Mouse (Mus musculus) T-helper 2 cell (primary cell): Measurements from ENCODE around the gene Ube2g1.
"Not testable (repeated sequence)": the region's sequence is repeated elsewhere in the genome, so short reads cannot be mapped to it uniquely, and the experiment has no call there.

Source experiments
- in situ Hi-C: fragments of 300-600 bp; cut with MboI, MseI; formaldehyde crosslinking; loops from one replicate; pipeline ENCODE4 v1.15.1; 2025; ENCODE audit warnings: high pct_unique_total_duplicates

The Ube2g1 gene

DNA sequence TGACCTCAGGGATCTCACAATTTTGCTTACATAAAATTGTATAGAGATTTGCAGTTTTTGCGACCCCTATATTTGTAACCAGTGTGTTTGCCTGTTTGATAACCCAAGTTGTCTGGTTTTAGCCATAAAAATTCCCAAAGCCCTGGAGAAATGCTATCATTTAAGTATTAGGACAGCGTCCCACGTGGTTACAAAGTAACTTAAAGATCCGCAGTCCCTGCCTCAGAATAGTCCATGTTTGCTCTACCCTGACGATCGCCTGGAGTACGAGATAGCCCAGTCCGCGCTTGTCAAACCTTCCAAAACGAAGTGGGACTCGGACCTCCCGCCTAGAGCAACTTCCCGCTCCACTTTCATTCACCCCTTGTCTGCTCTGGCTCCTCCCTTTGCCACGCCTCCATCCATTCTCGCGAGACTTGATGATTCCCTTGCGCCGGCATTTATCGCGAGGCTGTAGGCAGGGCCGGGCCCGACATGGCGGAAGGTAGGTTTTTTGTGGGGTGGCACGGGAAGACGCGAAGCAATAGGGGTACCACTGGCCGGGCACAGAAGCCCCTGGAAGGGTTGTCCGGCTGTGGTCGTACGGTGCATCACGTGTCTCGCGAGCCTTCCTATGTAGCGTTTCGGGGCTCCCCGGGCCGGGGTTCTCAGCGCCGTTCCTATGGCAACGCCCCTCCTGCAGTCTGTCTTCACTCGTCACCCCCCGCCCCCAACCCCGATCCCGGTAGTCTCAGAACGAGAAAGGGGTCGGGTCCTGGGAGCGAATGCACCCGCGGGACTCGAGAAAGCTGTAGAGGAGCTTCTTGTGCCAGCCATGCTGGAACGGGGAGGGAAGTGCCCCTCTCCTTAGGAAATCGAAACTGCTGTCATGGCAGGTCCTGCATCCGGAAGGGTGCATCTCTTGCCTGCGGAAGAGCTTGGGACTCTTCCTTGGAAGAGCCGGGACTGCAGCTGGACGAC lies 82.7 kb downstream of the Ube2g1 start, which contains the start of gene Ankfy1:
Ankfy1 (plus strand) TSS at position 456 of the 960 bp plus-strand sequence.
- in situ Hi-C loops: loop anchor here (5.0 kb wide), 1 partner anchor 83 kb away; the partner anchor contains the start of gene Ube2g1

- in situ Hi-C loops: no loop called here
Measured at GRCm38 (mm10) chr11:72692353-72692752, 85.3 kb downstream of the Ube2g1 start.

- in situ Hi-C loops: no loop called here
Measured at GRCm38 (mm10) chr11:72695025-72695424, 87.9 kb downstream of the Ube2g1 start.

GRCm38 (mm10) chr11:72696368-72696971 lies 89.4 kb downstream of the Ube2g1 start:
- in situ Hi-C loops: no loop called here

DNA sequence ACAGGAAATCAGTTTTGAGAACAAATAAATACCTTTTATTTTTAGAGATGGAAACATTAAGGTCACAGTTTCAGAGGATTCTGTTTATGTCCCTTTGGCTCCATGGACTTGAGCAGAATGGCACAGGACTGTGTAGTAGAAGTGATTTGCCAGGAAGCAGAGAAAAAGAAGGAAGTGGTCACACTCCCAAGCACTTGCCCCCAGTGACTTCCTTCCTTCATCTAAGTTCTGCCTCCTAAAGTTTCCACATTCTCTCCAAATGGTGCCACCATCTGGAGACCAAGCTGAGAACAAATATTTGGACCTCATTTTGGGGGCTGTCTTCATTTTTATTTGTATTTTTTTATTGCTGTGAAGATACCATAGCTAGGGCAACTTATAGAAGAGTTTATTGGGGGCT lies 90.2 kb downstream of the Ube2g1 start:
- in situ Hi-C loops: no loop called here

DNA sequence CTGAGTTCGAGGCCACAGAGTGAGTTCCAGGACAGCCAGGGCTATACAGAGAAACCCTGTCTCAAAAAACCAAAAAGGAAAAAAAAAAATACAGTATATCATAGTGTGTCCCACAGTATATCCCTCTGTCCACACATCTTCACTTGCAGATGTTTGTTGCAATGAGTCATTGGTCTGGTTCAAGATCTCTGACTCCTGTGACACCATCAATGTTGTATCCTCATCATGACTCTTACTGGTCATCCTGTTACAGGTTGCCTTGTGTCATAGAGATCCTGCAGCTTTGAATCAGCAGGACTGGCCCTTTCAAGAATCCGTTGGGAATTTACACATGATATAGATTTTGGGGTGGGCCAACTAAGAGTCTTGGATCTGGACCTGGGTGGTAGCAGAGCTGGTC lies 98.0 kb downstream of the Ube2g1 start:
- in situ Hi-C loops: not testable (repeated sequence)

GRCm38 (mm10) chr11:72712721-72713120 lies 105.6 kb downstream of the Ube2g1 start:
- in situ Hi-C loops: no loop called here

GRCm38 (mm10) chr11:72718161-72718560 lies 111.1 kb downstream of the Ube2g1 start:
- in situ Hi-C loops: no loop called here

DNA sequence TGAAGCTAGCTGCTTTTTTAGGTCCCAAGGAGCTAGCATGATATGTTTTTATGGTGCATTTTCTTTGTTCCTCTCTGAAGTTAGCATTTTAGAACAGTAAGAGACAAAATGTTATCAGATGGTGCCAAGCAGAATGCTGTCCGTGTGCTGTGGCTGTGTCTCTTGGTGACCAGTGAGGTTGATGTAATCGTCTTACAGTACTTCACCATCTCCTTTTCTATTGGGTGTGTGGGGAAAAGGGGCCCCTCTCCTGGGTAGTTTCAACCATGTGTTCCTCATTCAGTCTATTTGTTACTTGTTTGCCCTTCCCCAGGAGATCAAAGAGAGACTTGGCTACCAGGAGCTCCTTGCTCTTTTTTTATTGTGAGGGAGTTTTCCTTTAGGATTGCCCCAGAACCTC lies 116.1 kb downstream of the Ube2g1 start:
- in situ Hi-C loops: no loop called here

- in situ Hi-C loops: no loop called here
Measured at GRCm38 (mm10) chr11:72723871-72724270, 116.8 kb downstream of the Ube2g1 start.

GRCm38 (mm10) chr11:72726023-72726422 lies 118.9 kb downstream of the Ube2g1 start:
- in situ Hi-C loops: no loop called here

DNA sequence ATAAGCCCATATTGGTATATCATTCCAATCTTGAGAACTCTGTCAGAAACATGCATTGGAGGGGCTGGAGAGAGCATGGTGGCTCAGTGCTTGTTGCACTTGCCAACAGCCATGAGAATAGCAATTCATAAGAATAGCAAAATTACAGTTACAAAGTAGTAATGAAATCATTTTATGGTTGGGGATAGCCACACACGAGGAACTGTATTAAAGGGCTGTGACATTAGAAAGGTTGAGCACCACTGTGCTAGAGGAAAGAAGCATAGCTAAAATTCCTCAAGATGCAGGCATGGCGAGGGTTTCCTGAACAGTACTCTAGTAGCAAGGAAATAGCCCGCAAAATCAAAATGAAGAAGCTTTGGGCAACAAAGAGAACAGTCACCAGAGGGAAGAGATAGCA lies 126.7 kb downstream of the Ube2g1 start:
- in situ Hi-C loops: loop anchor here (10.0 kb wide), 1 partner anchor 159 kb away; no protein-coding TSS in a partner anchor

DNA sequence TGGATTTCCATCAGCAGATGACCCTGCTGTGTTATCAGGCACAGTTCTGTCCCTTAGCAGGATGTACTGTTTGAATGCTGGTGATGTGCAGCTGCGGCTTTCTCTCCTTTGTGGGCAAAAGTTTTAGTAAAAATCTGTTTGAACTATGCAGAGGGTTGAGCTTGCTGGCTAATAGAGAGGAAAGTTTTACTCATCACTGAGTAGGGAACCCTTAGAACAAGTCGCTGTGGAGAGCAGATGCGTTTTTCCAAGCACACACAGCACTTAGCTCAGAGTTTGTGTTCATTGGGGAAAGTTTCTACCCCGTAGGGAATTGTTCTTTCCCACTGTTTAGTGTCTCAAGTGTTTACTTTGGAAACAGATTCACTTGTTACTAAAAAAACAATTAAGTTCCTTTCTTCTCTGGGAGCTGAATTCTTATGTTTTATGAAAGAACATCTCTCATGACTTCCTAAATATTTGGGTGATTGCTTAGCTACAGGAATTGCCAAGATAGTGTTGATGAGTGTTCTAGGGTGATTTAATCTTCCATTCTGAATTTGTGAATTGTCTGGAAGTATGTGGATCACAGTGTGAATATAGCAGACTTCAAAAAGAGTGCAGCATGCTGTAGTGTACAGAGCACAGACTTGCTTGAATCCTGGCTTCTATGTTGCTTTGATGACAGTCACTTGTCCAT lies 127.9 kb downstream of the Ube2g1 start:
- in situ Hi-C loops: loop anchor here (10.0 kb wide), 1 partner anchor 160 kb away; no protein-coding TSS in a partner anchor

- in situ Hi-C loops: loop anchor here (10.0 kb wide), 1 partner anchor 161 kb away; no protein-coding TSS in a partner anchor
Measured at GRCm38 (mm10) chr11:72735519-72735860, 128.4 kb downstream of the Ube2g1 start.
